Mouse (Mus musculus) lung, adult 2 months (tissue): ENCODE measurements around the gene Oosp3.

ENCODE experiments used
- CTCF ChIP-seq: fragments of 200-500 bp; IDR thresholded peaks from 2 replicates; pipeline ENCODE4 v1.5.1; 2011; ENCODE audit warnings: mild to moderate bottlenecking, low read length, control low read depth; ENCODE audit not compliant: insufficient read depth
- POLR2A ChIP-seq: fragments of 200-500 bp; IDR thresholded peaks from 2 replicates; pipeline ENCODE4 v1.6.1; 2011; ENCODE audit warnings: low read depth, mild to moderate bottlenecking, control low read depth, low read length, borderline replicate concordance; ENCODE audit errors: extremely low read depth

DNA sequence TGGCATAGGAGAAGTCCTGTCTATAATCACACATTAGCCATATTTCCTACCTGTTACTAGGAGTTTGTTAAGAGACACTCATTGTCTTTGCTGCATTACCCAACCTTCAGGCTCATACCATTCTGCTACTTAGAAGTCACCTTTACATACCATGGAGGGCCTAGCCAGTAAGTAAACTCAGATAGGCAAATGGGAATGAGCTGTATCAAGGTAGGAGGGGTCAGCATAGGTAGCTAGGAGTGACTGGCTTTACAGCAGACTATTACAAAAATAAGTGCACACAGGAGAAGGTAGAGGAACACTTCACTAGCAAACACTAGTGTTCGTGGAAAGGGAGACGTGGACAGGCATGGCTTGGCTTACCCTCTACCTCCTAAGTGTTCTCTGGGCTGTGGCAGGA lies 50.4 kb downstream of the Oosp3 start, which contains the start of gene Gif:
- TF ChIP-seq POLR2A (no peak), CTCF (no peak)
